Mouse (Mus musculus): ENCODE results near the gene Lig3. TPM values are rescaled to one million over a fixed set of nuclear protein-coding genes. Genes with fewer than 3 reads are reported as not detected.
A peak's percentile ranks its signal among the peaks of the same experiment; 100 is the strongest.
"Not testable (repeated sequence)": the region's sequence is repeated elsewhere in the genome, so short reads cannot be mapped to it uniquely, and the experiment has no call there.

Lig3 gene
- polyA plus RNA-seq, 1 experiment from 2014 or later = 30.6 TPM

- ATAC-seq (ENCODE audit: insufficient number of reproducible peaks, low FRiP score, low TSS enrichment, low read depth) = no peak
- peaks cover 12% of the 10 kb centered on the region for H3K4me1 ChIP-seq
- peak overlapping the region; percentile 94 for H3K9ac ChIP-seq
- WGBS = 45% methylated on average over 5 of the region's 5 CpGs
- no peaks in the 10 kb centered on the region for H3K9me3 ChIP-seq
- H3K36me3 ChIP-seq = peaks cover 17% of the 10 kb centered on the region
- H3K27ac ChIP-seq = peak overlapping the region; percentile 99; the same call in 1 of the 2 replicates
- H3K4me2 ChIP-seq = peak overlapping the region; percentile 57
- no peaks in the 10 kb centered on the region for H3K27me3 ChIP-seq
- peak overlapping the region; percentile 93 for H3K4me3 ChIP-seq
Measured at GRCm38 (mm10) chr11:82780134-82780533, 774 bp upstream of the Lig3 start.

GRCm38 (mm10) chr11:82782197-82782596 is 1.3 kb downstream of the Lig3 start:
- peaks cover 36% of the 10 kb centered on the region for H3K36me3 ChIP-seq
- ATAC-seq (ENCODE audit: insufficient number of reproducible peaks, low FRiP score, low TSS enrichment, low read depth) = no peak
- H3K27me3 ChIP-seq = no peaks in the 10 kb centered on the region
- H3K9ac ChIP-seq = peak overlapping the region; percentile 94; the same call in 1 of the 2 replicates
- peak overlapping the region; percentile 93 for H3K4me3 ChIP-seq
- peaks cover 12% of the 10 kb centered on the region for H3K4me1 ChIP-seq
- 37% methylated on average over 6 of the region's 6 CpGs for WGBS
- H3K27ac ChIP-seq = peak overlapping the region; percentile 99; the same call in 1 of the 2 replicates
- no peaks in the 10 kb centered on the region for H3K9me3 ChIP-seq
- peak overlapping the region; percentile 57 for H3K4me2 ChIP-seq

- no peak for ATAC-seq (ENCODE audit: insufficient number of reproducible peaks, low FRiP score, low TSS enrichment, low read depth)
- peaks cover 12% of the 10 kb centered on the region for H3K4me1 ChIP-seq
- no peaks in the 10 kb centered on the region for H3K9me3 ChIP-seq
- no peaks in the 10 kb centered on the region for H3K27me3 ChIP-seq
- H3K27ac ChIP-seq = no peak overlapping the region
- H3K4me2 ChIP-seq = no peak overlapping the region
- no peak overlapping the region for H3K4me3 ChIP-seq
- no peak overlapping the region for H3K9ac ChIP-seq
- peaks cover 49% of the 10 kb centered on the region for H3K36me3 ChIP-seq
- WGBS = 89% methylated on average over 11 of the region's 11 CpGs
Measured at GRCm38 (mm10) chr11:82783453-82783852, 2.5 kb downstream of the Lig3 start.

GRCm38 (mm10) chr11:82806656-82807055 is 25.7 kb downstream of the Lig3 start:
- H3K27ac ChIP-seq = no peak overlapping the region
- H3K4me3 ChIP-seq = no peak overlapping the region
- H3K4me2 ChIP-seq = no peak overlapping the region
- peaks cover 36% of the 10 kb centered on the region for H3K36me3 ChIP-seq
- H3K4me1 ChIP-seq = 0 out of 2 replicates have a peak, but pooled peaks cover 2% of the 10 kb centered on the region
- ATAC-seq (ENCODE audit: insufficient number of reproducible peaks, low FRiP score, low TSS enrichment, low read depth) = no peak
- H3K27me3 ChIP-seq = no peaks in the 10 kb centered on the region
- no peaks in the 10 kb centered on the region for H3K9me3 ChIP-seq
- H3K9ac ChIP-seq = no peak overlapping the region
- WGBS = 80% methylated on average over 3 of the region's 3 CpGs

DNA sequence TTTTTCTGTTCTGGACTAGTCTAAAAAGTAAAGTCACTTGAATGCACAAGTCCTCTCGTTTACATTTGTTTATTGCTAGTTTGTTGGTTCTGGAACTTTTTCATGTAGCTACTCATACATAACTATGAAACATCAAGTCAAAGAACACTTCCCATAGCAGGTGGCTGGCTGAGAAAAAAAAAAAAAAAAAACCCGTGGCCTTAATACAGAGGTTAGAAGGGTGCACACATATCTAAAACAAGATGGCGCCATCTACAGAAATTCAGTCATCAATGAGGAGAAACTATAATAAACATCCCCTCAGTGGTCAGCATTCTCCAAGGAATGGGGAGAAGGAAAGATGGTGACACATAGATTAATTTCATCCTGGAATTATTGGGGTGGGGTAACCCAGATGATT is 26.5 kb downstream of the Lig3 start:
- Histone ChIP-seq H3K9me3 (no peaks in the 10 kb centered on the region), H3K4me1 (0 out of 2 replicates have a peak, but pooled peaks cover 2% of the 10 kb centered on the region), H3K27me3 (no peaks in the 10 kb centered on the region), H3K27ac (no peak overlapping the region), H3K36me3 (peaks cover 34% of the 10 kb centered on the region), H3K4me3 (no peak overlapping the region), H3K4me2 (no peak overlapping the region), H3K9ac (no peak overlapping the region)
- 72% methylated on average over 3 of the region's 3 CpGs for WGBS
- no peak for ATAC-seq (ENCODE audit: insufficient number of reproducible peaks, low FRiP score, low TSS enrichment, low read depth)

GRCm38 (mm10) chr11:82808485-82808884 is 27.6 kb downstream of the Lig3 start:
- Histone ChIP-seq H3K27me3 (no peaks in the 10 kb centered on the region), H3K27ac (no peak overlapping the region), H3K4me1 (0 out of 2 replicates have a peak, but pooled peaks cover 2% of the 10 kb centered on the region), H3K9ac (no peak overlapping the region), H3K4me3 (no peak overlapping the region), H3K36me3 (peaks cover 23% of the 10 kb centered on the region), H3K9me3 (no peaks in the 10 kb centered on the region), H3K4me2 (no peak overlapping the region)
- 72% methylated on average over 5 of the region's 5 CpGs for WGBS
- no peak for ATAC-seq (ENCODE audit: insufficient number of reproducible peaks, low FRiP score, low TSS enrichment, low read depth)

DNA sequence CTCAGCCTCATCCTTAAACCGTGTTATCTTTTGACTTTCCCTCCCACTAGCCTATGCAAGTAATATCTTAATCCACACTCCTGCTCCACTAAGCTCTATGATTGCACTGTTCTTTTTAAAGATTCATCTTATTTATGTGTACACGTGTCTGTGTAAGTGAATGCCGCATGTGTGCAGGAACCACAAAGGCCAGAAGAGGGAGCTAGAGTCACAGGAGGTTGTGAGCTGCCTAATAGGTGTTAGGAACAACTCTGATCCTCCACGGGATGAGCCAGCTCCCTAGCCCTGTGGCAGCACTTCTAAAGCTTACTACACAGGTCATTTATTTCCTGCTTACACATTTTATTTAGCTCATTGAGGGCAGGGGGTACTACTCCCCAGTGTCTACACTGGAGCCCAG is 38.4 kb downstream of the Lig3 start:
- H3K4me3 ChIP-seq = no peak overlapping the region
- H3K36me3 ChIP-seq = peaks cover 5% of the 10 kb centered on the region; the same call in 1 of the 2 replicates
- no peak overlapping the region for H3K4me2 ChIP-seq
- 48% methylated on average over 4 of the region's 4 CpGs for WGBS
- H3K27ac ChIP-seq = no peak overlapping the region
- no peak overlapping the region for H3K9ac ChIP-seq
- no peaks in the 10 kb centered on the region for H3K9me3 ChIP-seq
- H3K27me3 ChIP-seq = no peaks in the 10 kb centered on the region
- H3K4me1 ChIP-seq = no peaks in the 10 kb centered on the region
- no peak for ATAC-seq (ENCODE audit: insufficient number of reproducible peaks, low FRiP score, low TSS enrichment, low read depth)

DNA sequence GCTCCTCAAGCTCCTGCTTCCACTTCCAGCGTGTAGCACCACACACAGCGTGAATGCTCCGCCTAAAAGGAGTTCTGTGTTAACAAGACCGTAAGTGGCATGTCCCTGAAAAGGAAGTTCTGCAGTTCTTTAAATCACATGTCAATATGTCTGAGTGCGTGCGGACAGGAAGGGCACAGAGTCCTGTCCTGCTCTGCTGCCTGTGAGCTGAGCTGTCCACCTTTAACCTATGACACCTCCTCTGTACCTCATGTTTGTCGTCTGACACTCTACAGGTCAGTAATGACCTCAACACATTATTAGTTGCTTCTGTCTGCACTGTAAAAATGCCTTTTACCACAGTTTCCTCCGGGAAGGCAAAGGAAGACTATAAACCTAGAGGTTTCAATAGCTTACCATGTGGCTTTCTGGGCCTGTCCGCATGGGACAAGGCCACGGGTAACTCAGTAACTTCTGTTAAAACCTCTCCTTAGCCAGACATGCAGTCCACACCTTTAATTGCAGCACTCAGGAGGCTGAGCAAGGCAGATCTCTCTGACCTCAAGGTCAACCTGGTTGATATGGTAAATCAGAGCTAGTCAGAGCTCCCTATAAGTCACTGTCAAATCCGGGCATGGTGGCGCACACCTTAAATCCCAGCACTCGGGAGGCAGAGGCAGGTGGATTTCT is 40.0 kb downstream of the Lig3 start:
- no peaks in the 10 kb centered on the region for H3K9me3 ChIP-seq
- no peaks in the 10 kb centered on the region for H3K27me3 ChIP-seq
- no peak overlapping the region for H3K9ac ChIP-seq
- peaks cover 5% of the 10 kb centered on the region; the same call in 1 of the 2 replicates for H3K36me3 ChIP-seq
- WGBS = 58% methylated on average over 13 of the region's 13 CpGs
- H3K4me2 ChIP-seq = no peak overlapping the region
- no peak for ATAC-seq (ENCODE audit: insufficient number of reproducible peaks, low FRiP score, low TSS enrichment, low read depth)
- H3K4me1 ChIP-seq = no peaks in the 10 kb centered on the region
- H3K27ac ChIP-seq = no peak overlapping the region
- no peak overlapping the region for H3K4me3 ChIP-seq

GRCm38 (mm10) chr11:82826818-82827217 is 45.9 kb downstream of the Lig3 start:
- Histone ChIP-seq H3K9ac (no peak overlapping the region), H3K4me1 (peaks cover 11% of the 10 kb centered on the region), H3K9me3 (no peaks in the 10 kb centered on the region), H3K27me3 (no peaks in the 10 kb centered on the region), H3K4me2 (no peak overlapping the region), H3K36me3 (no peaks in the 10 kb centered on the region), H3K4me3 (no peak overlapping the region), H3K27ac (no peak overlapping the region)
- ATAC-seq (ENCODE audit: insufficient number of reproducible peaks, low FRiP score, low TSS enrichment, low read depth) = no peak

DNA sequence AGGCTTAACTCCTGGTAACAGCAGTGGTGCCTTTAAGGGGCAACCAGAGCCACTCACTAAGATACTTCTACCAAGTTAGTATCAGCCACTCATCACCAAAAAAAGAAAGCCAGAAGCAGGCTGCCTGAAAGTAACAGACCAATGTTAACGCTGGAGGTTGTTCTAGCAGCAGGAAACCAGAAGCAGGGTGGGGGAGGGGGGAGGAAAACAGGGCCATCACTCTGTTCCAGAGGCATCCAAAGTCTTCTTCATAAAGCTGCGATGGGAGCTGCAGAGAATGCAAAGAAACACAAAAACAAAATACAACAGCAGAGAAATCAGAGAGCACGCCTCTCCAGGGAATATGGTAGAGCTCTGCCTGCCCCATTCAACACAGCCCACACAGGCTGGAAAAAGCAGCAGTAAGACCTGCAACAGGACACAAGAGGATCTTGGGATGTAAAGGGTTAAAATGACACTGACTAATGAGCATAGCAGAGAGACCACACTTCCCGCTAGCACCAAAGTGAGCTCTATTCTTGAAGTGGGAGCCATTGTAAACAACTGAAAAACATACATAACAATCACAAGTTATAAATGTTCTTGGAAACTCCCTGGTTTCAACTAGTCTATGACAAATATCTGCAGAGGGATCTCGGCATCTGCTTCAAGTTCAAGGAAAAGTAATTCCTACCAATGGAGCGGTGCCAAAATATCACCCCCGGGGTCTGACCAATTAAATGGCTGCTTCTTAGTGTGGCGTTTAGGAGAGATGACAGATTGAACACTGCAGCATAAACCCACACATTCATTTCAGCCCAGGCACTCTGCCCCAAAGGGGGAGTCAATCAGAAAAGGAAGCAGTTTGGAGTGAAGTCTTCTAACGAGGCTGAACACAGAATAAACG is 50.3 kb downstream of the Lig3 start:
- H3K4me3 ChIP-seq = no peak overlapping the region
- H3K9me3 ChIP-seq = no peaks in the 10 kb centered on the region
- no peaks in the 10 kb centered on the region for H3K27me3 ChIP-seq
- no peak overlapping the region for H3K27ac ChIP-seq
- H3K36me3 ChIP-seq = no peaks in the 10 kb centered on the region
- no peak overlapping the region for H3K9ac ChIP-seq
- WGBS = 9% methylated on average over 10 of the region's 10 CpGs
- no peak for ATAC-seq (ENCODE audit: insufficient number of reproducible peaks, low FRiP score, low TSS enrichment, low read depth)
- H3K4me1 ChIP-seq = peaks cover 15% of the 10 kb centered on the region
- peak overlapping the region; percentile 24; the same call in 1 of the 2 replicates for H3K4me2 ChIP-seq

GRCm38 (mm10) chr11:82832402-82832801 is 51.5 kb downstream of the Lig3 start:
- H3K9me3 ChIP-seq; H3K27me3 ChIP-seq; H3K36me3 ChIP-seq; H3K4me2 ChIP-seq; ATAC-seq (ENCODE audit: insufficient number of reproducible peaks, low FRiP score, low TSS enrichment, low read depth); H3K4me3 ChIP-seq; H3K9ac ChIP-seq; H3K27ac ChIP-seq: not testable (repeated sequence)
- 71% methylated on average over 10 of the region's 10 CpGs for WGBS
- H3K4me1 ChIP-seq = peaks cover 19% of the 10 kb centered on the region

DNA sequence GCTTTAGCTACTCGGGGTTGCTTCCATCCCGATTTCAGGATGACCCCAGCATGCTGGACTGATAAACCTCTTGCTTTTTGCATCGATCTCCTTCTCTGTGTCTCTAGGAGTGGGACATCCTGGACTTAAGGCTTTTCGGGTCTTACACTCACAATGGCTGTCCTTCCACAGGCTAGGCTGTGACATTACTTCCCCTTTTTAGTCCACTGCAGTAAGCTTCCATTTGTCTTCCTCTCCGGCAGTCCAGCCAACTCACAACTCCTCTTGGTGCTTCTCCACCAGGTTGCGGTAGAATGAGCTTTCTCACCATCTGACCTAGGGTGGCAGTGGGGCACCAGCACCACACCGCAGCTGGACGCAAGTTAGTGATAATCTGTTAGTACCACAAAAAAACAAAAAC is 53.0 kb downstream of the Lig3 start:
- H3K9me3 ChIP-seq = no peaks in the 10 kb centered on the region
- peaks cover 28% of the 10 kb centered on the region for H3K4me1 ChIP-seq
- H3K27me3 ChIP-seq = no peaks in the 10 kb centered on the region
- no peak overlapping the region for H3K4me2 ChIP-seq
- ATAC-seq (ENCODE audit: insufficient number of reproducible peaks, low FRiP score, low TSS enrichment, low read depth) = no peak
- no peak overlapping the region for H3K27ac ChIP-seq
- H3K36me3 ChIP-seq = no peaks in the 10 kb centered on the region
- H3K4me3 ChIP-seq = no peak overlapping the region
- 84% methylated on average over 8 of the region's 8 CpGs for WGBS
- no peak overlapping the region for H3K9ac ChIP-seq

All from limb, embryonic 15.5 days (tissue).